Mouse (Mus musculus) inflammation-experienced regulatory T-cells, adult 6 months (primary cell): ENCODE data around the gene Tbx21. TPM values are rescaled to one million over a fixed set of nuclear protein-coding genes. Genes with fewer than 3 reads are reported as not detected.

Experiments
- polyA plus RNA-seq, 3 experiments: library from polyadenylated mRNA; unstranded; fragments of 100-300 nt; shearing (Covaris generic); gene quantifications; one replicate each; pipeline ENCODE4 v1.2.1; 2017

Gene Tbx21
- polyA plus RNA-seq, 3 experiments from 2014 or later, result 3.4 to 20.9 (median 3.6) TPM

Other genes with a start within 250 kb of the Tbx21 start
- 100 to 1,000 TPM in 1 of 3 experiments, 10 to 100 TPM in 2; 93.2 to 124 (median 96.9) TPM for gene Cdk5rap3, start 198.8 kb downstream of the Tbx21 start, polyA plus RNA-seq
- under 1 TPM; 0.21 to 0.62 (median 0.40) TPM for gene Prr15l, start 187.2 kb downstream of the Tbx21 start, polyA plus RNA-seq
- 10 to 100 TPM; 19.0 to 35.1 (median 30.7) TPM for gene Pnpo, start 171.3 kb downstream of the Tbx21 start, polyA plus RNA-seq
- 10 to 100 TPM; 20.4 to 24.7 (median 20.9) TPM for gene Sp2, start 132.4 kb downstream of the Tbx21 start, polyA plus RNA-seq
- gene Sp6, start 101.9 kb downstream of the Tbx21 start, polyA plus RNA-seq, result 1 to 10 TPM in 1 of 3 experiments, under 1 TPM in 1, not detected in 1; 0.19 to 2.7 TPM
- gene Scrn2, start 85.4 kb downstream of the Tbx21 start, polyA plus RNA-seq, result 1 to 10 TPM; 6.2 to 8.8 (median 6.5) TPM
- not detected for gene Lrrc46, start 73.9 kb downstream of the Tbx21 start, polyA plus RNA-seq
- gene Mrpl10, start 73.8 kb downstream of the Tbx21 start, polyA plus RNA-seq, result 10 to 100 TPM; 61.1 to 66.7 (median 63.2) TPM
- 10 to 100 TPM; 22.8 to 30.5 (median 25.3) TPM for gene Osbpl7, start 64.7 kb downstream of the Tbx21 start, polyA plus RNA-seq
- gene Tbkbp1, start 36.2 kb upstream of the Tbx21 start, polyA plus RNA-seq, result under 1 TPM in 2 of 3 experiments, not detected in 1; 0.21 to 0.44 TPM
- gene Kpnb1, start 72.5 kb upstream of the Tbx21 start, polyA plus RNA-seq, result 10 to 100 TPM; 24.7 to 41.5 (median 26.2) TPM
- gene Npepps, start 165.3 kb upstream of the Tbx21 start, polyA plus RNA-seq, result 10 to 100 TPM; 23.4 to 47.0 (median 45.1) TPM
- 10 to 100 TPM; 39.1 to 45.1 (median 39.1) TPM for gene Mrpl45, start 200.4 kb upstream of the Tbx21 start, polyA plus RNA-seq
- gene Gpr179, start 236.7 kb upstream of the Tbx21 start, polyA plus RNA-seq, result under 1 TPM; 0.18 to 0.37 (median 0.27) TPM
- gene Socs7, start 247.2 kb upstream of the Tbx21 start, polyA plus RNA-seq, result 1 to 10 TPM; 5.9 to 8.5 (median 7.9) TPM